Mouse (Mus musculus) megakaryocyte, embryonic 14.5 days (primary cell): ENCODE measurements at regions not wholly inside any gene's neighbourhood (a gene's known extent, or its start where the extent isn't known, plus 50 kb on each side); places are given as distances from the start of the nearest gene placed in this dataset.

Experiments
- FLI1 ChIP-seq: IDR thresholded peaks from 2 replicates; pipeline ENCODE4 v1.6.1; 2012; ENCODE audit warnings: low read length, inconsistent platforms, mixed read lengths
- GATA1 ChIP-seq: IDR thresholded peaks from 3 replicates; pipeline ENCODE4 v1.6.1; 2012; ENCODE audit warnings: mixed read lengths, low read length, inconsistent platforms, borderline replicate concordance

- TF ChIP-seq GATA1 (no peak), FLI1 (no peak)
Observed at GRCm38 (mm10) chr8:46921585-46921984, 65.1 kb upstream of the Enpp6 start.
